Mouse (Mus musculus) heart, postnatal 0 days (tissue): ENCODE measurements around the gene Olfr205. TPM values are rescaled to one million over a fixed set of nuclear protein-coding genes. Genes with fewer than 3 reads are reported as not detected.
"Not testable (repeated sequence)": the region's sequence is repeated elsewhere in the genome, so short reads cannot be mapped to it uniquely, and the experiment has no call there.

Source experiments
- ATAC-seq: fragments of 200-750 bp; cut with Nextera tagmentation; 2 replicates; pipeline ENCODE4 v1.8.0; 2017; ENCODE audit warnings: low read depth, moderate number of reproducible peaks, moderate library complexity; ENCODE audit not compliant: insufficient read depth
- DNase-seq: peaks from one replicate; pipeline ENCODE4 v3.0.0-alpha.2; 2016; ENCODE audit warnings: low spot score
- H3K27ac ChIP-seq: fragments of 300-500 bp; sonication (generic); 2 replicates; pipeline ENCODE4 v1.5.1; 2014; ENCODE audit warnings: low read depth, mild to moderate bottlenecking
- H3K27me3 ChIP-seq: fragments of 300-500 bp; sonication (generic); 2 replicates; pipeline ENCODE4 v1.6.1; 2014; ENCODE audit warnings: low read length, mixed read lengths; ENCODE audit not compliant: control insufficient read depth, insufficient read depth
- H3K36me3 ChIP-seq: fragments of 300-500 bp; sonication (generic); replicated peaks from 2 replicates; pipeline ENCODE4 v1.6.1; 2014; ENCODE audit warnings: low read length, mixed read lengths; ENCODE audit not compliant: control insufficient read depth, insufficient read depth
- H3K4me1 ChIP-seq: fragments of 300-500 bp; sonication (generic); 2 replicates; pipeline ENCODE4 v1.6.1; 2014; ENCODE audit warnings: antibody characterized with exemption; ENCODE audit not compliant: control insufficient read depth, insufficient read depth
- H3K4me2 ChIP-seq: fragments of 300-500 bp; sonication (generic); 2 replicates; pipeline ENCODE4 v1.6.1; 2014; ENCODE audit warnings: low read depth, mild to moderate bottlenecking, low read length, moderate library complexity
- H3K4me3 ChIP-seq: fragments of 300-500 bp; sonication (generic); 2 replicates; pipeline ENCODE4 v1.5.1; 2014; ENCODE audit warnings: low read depth, low read length
- H3K9ac ChIP-seq: fragments of 300-500 bp; sonication (generic); replicated peaks from 2 replicates; pipeline ENCODE4 v1.6.1; 2014; ENCODE audit warnings: low read depth, low read length, mixed read lengths
- H3K9me3 ChIP-seq: fragments of 300-500 bp; sonication (generic); replicated peaks from 2 replicates; pipeline ENCODE4 v1.6.1; 2016; ENCODE audit warnings: low read length; ENCODE audit not compliant: control insufficient read depth
- CTCF ChIP-seq: IDR thresholded peaks from 2 replicates; pipeline ENCODE4 v1.5.1; 2016; ENCODE audit warnings: antibody characterized with exemption, control low read depth, low read depth
- EP300 ChIP-seq: IDR thresholded peaks from 2 replicates; pipeline ENCODE4 v1.6.1; 2016; ENCODE audit warnings: antibody characterized with exemption, low read depth
- WGBS: fragments of 180-500 bp; shearing (Covaris S2); extraction: QIAGEN DNeasy Blood & Tissue Kit; methylation state at CpG from one replicate; pipeline ENCODE4 v1.1.7; 2014; 5-methylcytosine and 5-hydroxymethylcytosine counted together
- polyA plus RNA-seq: library from polyadenylated mRNA; unstranded; fragments of >200 nt; fragmentation: Nextera tagmentation; extraction: Ambion mirVana; gene quantifications from 2 replicates; pipeline ENCODE4 v1.2.1, GENCODE M21; 2015
- total RNA-seq: library from RNA; depleted of rRNA; stranded (reverse); fragments of >200 nt; gene quantifications from 2 replicates; pipeline ENCODE4 v1.2.3, GENCODE M21; 2014; ENCODE audit warnings: low replicate concordance; rRNA removed

The Olfr205 gene
- total RNA-seq (not detected in 2 replicates), polyA plus RNA-seq (not detected in 2 replicates)

DNA sequence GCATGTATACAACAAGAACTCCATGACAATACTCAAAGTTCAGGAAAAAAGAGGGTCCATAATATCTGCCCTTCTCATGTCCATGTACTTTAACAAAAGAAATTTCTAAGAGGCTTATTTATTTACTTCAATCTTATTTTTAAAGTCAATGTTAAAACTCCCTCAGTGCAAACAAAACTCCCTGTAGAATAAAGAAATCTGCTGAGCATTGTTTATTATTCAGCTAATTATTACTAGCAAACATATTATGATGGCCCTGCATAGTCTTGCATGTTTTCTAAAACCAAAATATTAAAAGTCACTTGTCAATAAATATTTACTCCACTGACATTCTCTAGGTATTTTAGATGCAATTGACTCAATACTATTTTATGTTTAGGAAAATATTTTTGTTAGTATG is at the start of gene Olfr205:
Olfr205 (minus strand) TSS at position 101 of the 400 bp plus-strand sequence.
- no peak for TF ChIP-seq CTCF
- TF ChIP-seq EP300 = no peak
- Histone ChIP-seq H3K4me1 (no peaks in the 10 kb centered on the region), H3K36me3 (no peaks in the 10 kb centered on the region), H3K27me3 (no peaks in the 10 kb centered on the region), H3K4me3 (no peak within 1 kb of the TSS), H3K27ac (no peak within 1 kb of the TSS), H3K9me3 (no peaks in the 10 kb centered on the region), H3K9ac (no peak within 1 kb of the TSS), H3K4me2 (no peak within 1 kb of the TSS)
- no peak for ATAC-seq
- DNase-seq = no peak

DNA sequence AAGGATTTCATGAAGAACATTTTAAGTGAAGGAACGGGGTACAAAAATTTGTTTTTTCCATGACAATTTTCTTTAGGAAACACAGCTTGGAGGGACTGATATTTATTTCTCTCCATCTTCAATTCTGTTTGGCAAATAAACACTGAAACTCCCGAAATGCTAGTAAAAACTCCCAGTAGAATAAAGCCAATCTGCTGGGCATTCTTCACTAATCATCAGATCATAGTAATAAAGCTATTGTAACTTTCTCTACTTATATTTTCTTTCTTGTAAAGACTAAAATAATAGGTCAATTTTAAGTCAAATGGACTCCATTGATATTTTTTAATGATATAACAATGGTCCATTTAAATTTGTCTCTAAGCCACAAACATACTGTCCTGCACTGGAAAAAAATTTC is 33.0 kb upstream of the Olfr205 start, which contains the start of gene Olfr209:
Olfr209 (minus strand) TSS at position 101 of the 400 bp plus-strand sequence.
- Histone ChIP-seq H3K4me2 (no peak within 1 kb of the TSS), H3K9me3 (no peaks in the 10 kb centered on the region), H3K4me3 (no peak within 1 kb of the TSS), H3K36me3 (no peaks in the 10 kb centered on the region), H3K27ac (no peak within 1 kb of the TSS), H3K27me3 (no peaks in the 10 kb centered on the region), H3K4me1 (no peaks in the 10 kb centered on the region), H3K9ac (no peak within 1 kb of the TSS)
- 52% methylated on average over 2 of the region's 2 CpGs for WGBS
- DNase-seq (no peak), ATAC-seq (no peak)
- TF ChIP-seq CTCF (no peak), EP300 (no peak)

GRCm38 (mm10) chr16:59349146-59349545 is 18.2 kb upstream of the Olfr205 start, which contains the start of gene Olfr206:
TSS of gene Olfr206 (minus strand) at chr16:59349246.
- Histone ChIP-seq H3K4me1 (no peaks in the 10 kb centered on the region), H3K27ac (no peak within 1 kb of the TSS), H3K9me3 (no peaks in the 10 kb centered on the region), H3K9ac (no peak within 1 kb of the TSS), H3K4me3 (no peak within 1 kb of the TSS), H3K36me3 (no peaks in the 10 kb centered on the region), H3K27me3 (no peaks in the 10 kb centered on the region), H3K4me2 (no peak within 1 kb of the TSS)
- DNase-seq = no peak
- ATAC-seq = no peak
- 53% methylated on average over 1 of the region's 1 CpGs for WGBS
- TF ChIP-seq CTCF = no peak
- TF ChIP-seq EP300 = no peak

DNA sequence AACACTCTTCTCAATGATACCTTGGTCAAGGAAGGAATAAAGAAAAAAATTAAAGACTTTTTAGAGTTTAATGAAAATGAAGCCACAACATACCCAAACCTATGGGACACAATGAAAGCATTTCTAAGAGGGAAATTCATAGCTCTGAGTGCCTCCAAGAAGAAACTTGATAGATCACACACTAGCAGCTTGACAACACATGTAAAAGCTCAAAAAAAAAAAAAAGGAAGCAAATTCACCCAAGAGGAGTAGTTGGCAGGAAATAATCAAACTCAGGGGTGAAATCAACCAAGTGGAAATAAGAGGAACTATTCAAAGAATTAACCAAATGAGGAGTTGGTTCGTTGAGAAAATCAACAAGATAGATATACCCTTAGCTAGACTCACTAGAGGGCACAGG is 7.7 kb downstream of the Olfr205 start:
- not testable (repeated sequence) for H3K4me2 ChIP-seq, H3K9me3 ChIP-seq, H3K9ac ChIP-seq, H3K27ac ChIP-seq, DNase-seq, ATAC-seq, H3K4me1 ChIP-seq, H3K4me3 ChIP-seq, H3K36me3 ChIP-seq, H3K27me3 ChIP-seq
- 38% methylated on average over 1 of the region's 1 CpGs for whole genome bisulfite sequencing

DNA sequence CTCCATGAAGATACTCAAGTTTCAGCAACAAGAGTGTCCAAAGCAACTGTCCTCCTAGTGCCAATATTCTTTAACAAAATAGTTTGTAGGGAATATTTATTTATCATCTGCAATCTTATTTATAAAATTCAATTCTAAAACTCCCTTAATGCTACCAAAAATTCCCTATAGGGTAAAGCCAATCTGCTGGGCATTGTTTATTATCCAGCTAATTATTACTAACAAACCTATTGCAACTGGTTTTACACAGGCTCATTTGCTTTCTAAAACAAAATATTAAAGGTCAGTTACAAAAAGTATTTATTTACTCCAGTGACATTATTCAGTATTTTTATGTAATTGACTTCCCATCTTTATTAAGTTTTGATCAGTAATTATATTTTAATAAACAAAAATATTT is 12.8 kb downstream of the Olfr205 start, which contains the start of gene Olfr204:
Olfr204 (minus strand) TSS at position 101 of the 400 bp plus-strand sequence.
- no peak within 1 kb of the TSS for H3K4me3 ChIP-seq
- TF ChIP-seq CTCF = no peak
- no peak for TF ChIP-seq EP300
- H3K9me3 ChIP-seq = no peaks in the 10 kb centered on the region
- no peak within 1 kb of the TSS for H3K9ac ChIP-seq
- no peak for DNase-seq
- H3K4me1 ChIP-seq = no peaks in the 10 kb centered on the region
- H3K36me3 ChIP-seq = no peaks in the 10 kb centered on the region
- H3K4me2 ChIP-seq = no peak within 1 kb of the TSS
- no peak for ATAC-seq
- no peak within 1 kb of the TSS for H3K27ac ChIP-seq
- H3K27me3 ChIP-seq = no peaks in the 10 kb centered on the region

GRCm38 (mm10) chr16:59298581-59298980 is 32.4 kb downstream of the Olfr205 start, which contains the start of gene Olfr203:
TSS of gene Olfr203 (plus strand) at chr16:59298881.
- 66% methylated on average over 2 of the region's 2 CpGs for WGBS
- no peak for TF ChIP-seq CTCF
- TF ChIP-seq EP300 = no peak

GRCm38 (mm10) chr16:59287576-59287975 is 43.4 kb downstream of the Olfr205 start:
- ATAC-seq, DNase-seq, H3K27me3 ChIP-seq, H3K4me1 ChIP-seq, H3K27ac ChIP-seq, H3K9me3 ChIP-seq, H3K36me3 ChIP-seq, H3K4me2 ChIP-seq, H3K9ac ChIP-seq, H3K4me3 ChIP-seq: not testable (repeated sequence)
- 75% methylated on average over 9 of the region's 9 CpGs for WGBS

More at GRCm38 (mm10) chr16:59298581-59298980, 32.4 kb downstream of the Olfr205 start, which contains the start of gene Olfr203:
- Histone ChIP-seq H3K9ac (no peak within 1 kb of the TSS), H3K27me3 (no peaks in the 10 kb centered on the region), H3K4me3 (no peak within 1 kb of the TSS), H3K27ac (no peak within 1 kb of the TSS), H3K36me3 (no peaks in the 10 kb centered on the region), H3K4me2 (no peak within 1 kb of the TSS), H3K9me3 (no peaks in the 10 kb centered on the region), H3K4me1 (no peaks in the 10 kb centered on the region)
- ATAC-seq (no peak), DNase-seq (no peak)
